Mouse (Mus musculus): ENCODE measurements around the gene Adamtsl5.

Adamtsl5 gene

GRCm38 (mm10) chr10:80315315-80315714, 32.9 kb downstream of the Adamtsl5 start:
- no peak for DNase-seq

- DNase-seq: no peak
These were observed 33.7 kb downstream of the Adamtsl5 start for GRCm38 (mm10) chr10:80314494-80315001.

DNA sequence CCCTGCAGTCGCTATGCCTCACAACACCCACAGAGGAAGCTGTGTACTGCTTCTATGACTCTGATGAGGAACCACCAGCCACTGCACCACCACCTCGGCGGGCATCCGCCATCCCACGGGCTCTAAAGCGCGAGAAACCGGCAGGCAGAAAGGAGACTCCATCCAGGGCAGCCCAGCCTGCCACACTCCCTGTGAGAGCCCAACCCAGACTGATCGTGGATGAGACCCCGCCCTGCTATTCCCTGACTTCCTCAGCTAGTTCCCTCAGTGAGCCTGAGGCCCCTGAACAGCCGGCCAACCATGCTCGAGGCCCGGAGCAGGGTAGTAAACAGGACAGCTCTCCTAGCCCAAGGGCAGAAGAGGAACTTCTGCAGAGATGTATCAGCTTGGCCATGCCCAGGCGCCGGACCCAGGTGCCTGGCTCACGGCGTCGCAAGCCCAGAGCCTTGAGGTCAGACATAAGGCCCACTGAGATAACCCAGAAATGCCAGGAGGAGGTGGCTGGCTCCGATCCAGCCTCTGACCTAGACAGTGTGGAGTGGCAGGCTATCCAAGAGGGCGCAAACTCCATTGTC, 34.5 kb downstream of the Adamtsl5 start:
- DNase-seq: no peak

- DNase-seq: no peak
These were observed 35.4 kb downstream of the Adamtsl5 start for GRCm38 (mm10) chr10:80312586-80313504.

DNA sequence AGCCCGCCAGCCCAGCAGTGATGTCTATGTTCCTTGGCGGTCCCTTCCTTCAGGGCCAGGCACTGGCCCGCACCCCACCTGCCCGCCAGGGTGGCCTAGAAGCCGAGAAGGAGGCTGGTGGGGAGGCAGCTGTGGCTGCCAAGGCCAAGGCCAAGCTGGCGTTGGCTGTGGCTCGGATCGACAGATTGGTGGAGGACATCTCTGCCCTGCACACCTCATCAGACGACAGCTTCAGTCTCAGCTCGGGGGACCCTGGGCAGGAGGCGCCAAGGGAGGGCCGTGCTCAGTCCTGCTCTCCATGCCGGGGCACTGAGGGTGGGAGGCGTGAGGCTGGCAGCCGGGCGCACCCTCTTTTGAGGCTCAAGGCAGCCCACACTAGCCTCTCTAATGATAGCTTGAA, 36.7 kb downstream of the Adamtsl5 start:
- DNase-seq: no peak

DNA sequence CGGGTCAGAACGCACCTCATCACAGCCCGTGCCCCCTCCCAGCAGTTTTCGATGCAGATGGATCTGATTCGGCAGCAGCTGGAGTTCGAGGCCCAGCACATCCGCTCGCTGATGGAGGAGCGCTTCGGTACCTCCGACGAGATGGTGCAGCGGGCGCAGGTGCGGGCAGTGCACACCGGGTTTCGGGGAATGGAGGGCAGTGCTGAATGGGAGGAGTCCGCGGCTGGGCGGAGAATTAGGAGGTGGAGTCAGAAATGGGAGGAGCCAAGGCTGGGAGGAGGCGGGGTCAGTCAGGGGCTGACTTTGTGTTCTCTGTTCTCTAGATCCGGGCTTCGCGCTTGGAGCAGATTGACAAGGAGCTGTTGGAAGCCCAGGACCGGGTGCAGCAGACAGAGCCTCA, 43.4 kb downstream of the Adamtsl5 start:
- peak; percentile 56 for DNase-seq

DNA sequence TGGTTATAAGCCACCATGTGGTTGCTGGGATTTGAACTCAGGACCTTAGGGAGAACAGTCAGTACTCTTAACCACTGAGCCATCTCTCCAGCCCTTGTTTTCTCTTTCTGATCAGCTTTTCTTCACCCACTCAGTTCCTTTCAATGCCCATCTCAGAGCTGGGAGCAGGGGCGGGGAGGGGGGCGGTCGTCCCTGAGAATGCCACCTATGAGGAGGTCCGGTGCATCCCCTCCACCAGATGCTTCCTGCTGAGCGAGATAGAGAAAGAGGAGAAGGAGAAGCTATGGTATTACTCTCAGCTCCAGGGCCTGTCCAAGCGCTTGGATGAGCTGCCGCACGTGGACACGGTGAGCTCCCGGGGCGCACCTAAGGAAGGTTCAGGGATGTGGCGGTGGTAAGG, 43.8 kb downstream of the Adamtsl5 start:
- no peak for DNase-seq

- peak; percentile 93 for DNase-seq
These were observed 45.7 kb downstream of the Adamtsl5 start for GRCm38 (mm10) chr10:80302471-80302881.

DNA sequence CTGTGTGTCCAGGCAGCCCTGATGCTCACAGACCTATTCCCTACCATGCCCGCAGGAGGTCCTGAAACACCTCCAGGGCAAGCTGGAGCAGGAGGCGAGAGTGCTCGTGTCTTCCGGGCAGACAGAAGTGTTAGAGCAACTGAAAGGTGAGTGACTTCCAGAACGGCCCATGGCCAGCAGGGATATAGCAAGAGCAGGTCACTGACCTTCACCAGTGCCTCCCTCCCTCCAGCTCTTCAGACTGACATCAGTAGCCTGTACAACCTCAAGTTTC, 46.2 kb downstream of the Adamtsl5 start:
- DNase-seq: no peak

DNA sequence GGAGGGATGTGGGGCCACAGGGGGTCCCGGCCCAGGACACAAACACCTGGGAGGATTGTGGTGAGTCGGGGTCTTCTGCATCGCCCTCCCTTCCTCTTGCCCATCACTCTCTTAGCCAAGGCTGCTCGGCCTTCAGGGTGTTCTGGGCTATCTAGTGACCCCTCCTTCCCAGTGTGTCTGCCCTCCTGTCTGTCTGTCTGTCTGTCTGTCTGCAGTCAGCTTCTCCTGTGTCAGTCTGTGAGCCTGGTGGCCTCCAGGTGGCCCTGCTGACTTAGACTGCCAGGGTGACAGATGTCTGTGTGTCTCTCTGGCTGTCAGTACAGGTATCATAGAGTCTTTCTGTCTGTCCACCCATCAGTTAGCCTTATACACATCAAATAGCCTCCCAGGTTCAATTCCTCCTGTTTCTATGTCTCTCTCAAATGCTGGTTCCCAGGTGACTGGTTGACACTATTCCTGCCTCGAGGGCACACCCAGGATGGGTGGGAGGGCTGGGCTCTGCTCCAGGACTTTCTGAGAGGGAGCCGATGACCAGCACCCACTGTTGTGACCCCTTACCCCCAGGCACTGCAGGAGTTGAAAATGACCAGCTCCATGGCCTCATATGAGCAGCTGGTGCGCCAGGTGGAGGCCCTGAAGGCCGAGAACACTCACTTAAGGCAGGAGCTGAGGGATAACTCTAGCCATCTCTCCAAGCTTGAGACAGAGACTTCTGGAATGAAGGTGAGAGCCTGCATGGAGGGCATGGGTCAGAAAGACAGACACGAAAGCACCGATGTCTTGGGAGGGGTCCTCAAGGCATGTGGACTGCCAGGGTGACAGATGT, 46.7 kb downstream of the Adamtsl5 start:
- DNase-seq: no peak

DNA sequence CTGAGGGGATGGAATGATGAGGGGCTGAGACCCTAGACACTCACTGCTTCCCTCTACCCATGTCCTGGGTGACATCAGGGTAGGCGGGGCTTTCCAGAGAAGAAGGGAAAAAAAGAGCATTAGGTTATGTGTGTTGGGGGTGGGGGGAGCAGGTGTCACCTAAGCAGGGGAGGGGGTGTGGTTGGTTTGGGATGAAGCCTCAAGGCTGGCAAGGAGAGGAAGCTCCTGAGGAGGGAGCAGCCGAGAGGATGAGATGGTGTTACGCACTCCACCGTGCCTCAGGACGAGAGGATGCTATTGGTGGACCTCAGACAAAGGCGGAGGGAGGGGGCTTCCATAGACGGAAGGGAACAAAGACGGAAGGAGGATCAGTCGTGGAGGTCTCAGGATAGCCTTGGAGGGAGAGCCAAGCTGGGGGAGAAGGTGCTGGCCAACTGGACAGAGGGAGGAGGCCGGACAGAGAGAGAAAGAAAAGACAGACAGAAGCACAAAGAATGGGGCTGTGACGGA, 47.5 kb downstream of the Adamtsl5 start:
- no peak for DNase-seq

DNA sequence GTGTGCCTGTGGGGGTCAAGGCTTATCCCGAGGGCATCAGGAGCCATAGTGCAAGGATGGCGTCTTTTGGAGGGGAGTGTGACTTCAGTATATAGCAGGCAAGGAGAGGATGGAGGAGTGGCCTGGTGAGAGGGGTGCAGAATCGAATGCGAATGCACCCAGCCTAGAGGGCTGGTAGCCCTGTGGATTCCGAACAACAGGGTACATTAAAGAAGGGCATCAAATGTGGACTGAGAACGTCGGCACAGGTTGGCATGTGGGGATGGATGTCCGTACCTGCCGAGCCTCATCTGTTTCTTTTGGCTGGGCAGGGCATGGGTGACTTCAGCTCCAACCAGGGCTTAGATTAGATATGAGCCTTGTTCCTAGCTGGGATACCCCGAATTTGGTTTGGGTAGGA, 48.4 kb downstream of the Adamtsl5 start:
- DNase-seq: no peak

- no peak for DNase-seq
These were observed 48.9 kb downstream of the Adamtsl5 start for GRCm38 (mm10) chr10:80299301-80299700.

DNA sequence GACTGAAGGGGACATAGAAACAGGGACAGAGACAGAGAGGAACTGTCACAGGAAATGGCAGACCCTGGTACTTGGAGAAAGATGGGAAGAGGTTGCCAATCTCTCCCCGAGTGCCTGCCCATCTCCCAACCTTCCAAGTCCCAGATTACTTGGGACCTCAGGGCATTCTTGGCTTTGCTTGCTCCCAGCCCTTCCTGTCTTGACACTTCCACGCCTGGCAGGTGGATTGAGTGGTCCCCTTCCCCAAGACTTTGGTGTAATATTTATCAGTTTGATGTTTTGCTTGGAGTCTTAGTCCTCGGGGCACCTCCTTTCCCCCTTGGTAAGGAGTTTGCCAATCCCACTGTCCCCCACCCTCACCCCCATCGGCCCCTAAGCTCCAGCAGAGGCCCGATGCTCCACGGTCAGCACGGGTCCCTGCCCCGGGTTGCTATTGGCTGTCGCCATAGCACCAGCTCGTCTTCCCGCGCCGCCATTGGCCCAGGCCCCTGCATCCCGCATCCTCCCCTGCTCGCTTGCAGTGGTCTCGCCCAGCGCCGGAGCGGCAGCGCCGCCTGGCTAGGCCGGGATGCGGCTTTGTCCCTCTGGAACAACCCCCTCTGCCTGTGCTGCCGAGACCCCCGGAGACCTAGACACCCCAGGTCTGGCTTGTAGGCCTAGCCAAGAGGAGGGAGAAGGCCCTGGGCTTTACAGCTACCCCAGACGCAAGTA, 49.5 kb downstream of the Adamtsl5 start:
- DNase-seq: peak; percentile 67

DNA sequence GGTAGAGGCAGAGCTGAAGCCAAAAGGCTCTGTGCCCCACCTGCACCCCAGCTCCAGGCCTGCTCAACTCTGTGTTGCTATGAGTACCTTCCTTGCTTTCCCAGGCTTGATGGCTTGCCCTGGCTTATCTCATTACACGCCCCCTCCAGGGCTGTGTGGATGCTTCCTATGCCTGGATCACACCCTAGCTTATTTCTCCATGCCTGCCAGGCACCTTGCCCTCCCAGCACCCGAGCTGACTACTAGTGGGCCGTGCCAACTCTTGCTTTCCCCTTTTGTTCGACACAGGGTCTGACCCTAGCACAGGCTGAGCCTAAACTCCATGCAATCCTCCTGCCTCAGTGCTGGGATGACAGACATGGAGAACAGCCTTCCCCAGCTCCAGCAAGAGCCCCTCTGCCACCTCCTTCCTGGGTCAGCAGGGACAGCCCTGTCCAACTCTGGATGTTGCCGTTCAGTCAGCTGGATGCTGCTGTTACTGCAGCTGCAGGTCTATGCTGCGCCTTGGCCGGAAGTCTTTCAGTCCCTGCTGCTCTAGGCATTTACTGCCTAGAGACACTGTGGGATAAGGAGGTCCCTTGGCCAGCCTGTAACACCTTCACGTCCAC, 50.6 kb downstream of the Adamtsl5 start:
- DNase-seq: no peak

GRCm38 (mm10) chr10:80296824-80297223, 51.4 kb downstream of the Adamtsl5 start:
- no peak for DNase-seq

DNA sequence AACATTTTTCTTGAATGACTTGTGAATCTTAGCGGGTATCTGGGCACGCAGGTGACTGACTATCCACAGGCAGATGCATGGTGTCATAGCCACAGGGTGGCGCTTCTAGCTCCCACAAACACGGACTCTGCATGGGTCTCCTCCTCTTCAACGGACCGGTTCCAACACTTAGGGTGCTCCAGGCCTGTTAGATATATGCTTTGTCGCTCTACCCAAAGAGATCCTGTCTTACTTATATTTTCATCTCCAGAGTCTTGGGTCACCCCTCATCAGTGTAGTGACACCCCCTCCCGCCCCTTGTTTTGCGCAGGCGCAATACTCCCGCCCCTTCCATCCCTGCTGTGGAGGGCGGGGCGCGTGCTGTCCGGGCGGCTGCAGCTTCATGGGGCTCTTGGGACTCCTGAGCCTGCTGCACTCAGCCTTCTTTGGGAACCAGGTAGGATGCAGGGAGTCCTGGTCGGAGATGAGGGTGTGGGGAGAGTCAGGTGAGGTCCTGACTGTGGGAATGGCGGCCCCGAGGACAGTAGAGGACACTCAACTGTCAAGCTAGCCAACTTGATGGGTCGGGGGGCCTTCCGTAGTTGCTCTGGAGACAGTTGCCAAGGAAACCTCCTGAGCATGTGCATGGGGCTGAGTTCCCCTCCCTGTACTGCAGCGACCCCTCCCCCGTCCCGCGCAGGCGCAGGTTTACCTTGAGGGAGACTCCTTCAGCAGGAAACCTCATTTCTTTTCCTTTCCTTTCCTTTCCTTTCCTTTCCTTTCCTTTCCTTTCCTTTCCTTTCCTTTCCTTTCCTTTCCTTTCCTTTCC, 52.4 kb downstream of the Adamtsl5 start, which contains the start of gene Apc2:
Gene Apc2, plus strand, starts transcription at position 360 of the 808 bp plus-strand sequence.
- DNase-seq: peak; percentile 80

DNA sequence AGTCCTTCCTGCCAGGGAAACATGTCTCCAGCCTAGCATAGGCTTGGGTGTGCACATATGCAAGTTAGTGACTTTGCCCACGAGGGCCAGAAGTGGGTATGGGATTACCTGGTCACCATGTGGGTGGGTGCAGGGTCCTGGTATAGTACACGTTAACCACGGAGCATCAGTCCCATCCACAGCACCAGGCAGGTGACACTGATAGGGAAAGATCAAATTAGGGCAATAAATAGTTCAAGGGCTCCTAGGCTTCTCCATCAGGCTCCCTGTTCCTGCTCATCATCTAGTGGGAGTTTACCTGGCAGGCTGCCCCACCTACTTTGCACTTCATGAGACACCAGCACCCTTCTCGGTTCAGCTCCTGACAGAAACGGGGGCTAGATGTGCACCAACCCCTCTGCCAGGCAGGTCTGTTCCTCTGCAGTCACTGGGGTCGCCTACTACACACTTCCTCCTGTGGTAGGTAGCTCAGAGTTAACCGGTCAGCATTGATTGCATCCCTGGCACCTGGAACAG, 53.4 kb downstream of the Adamtsl5 start:
- DNase-seq: no peak

DNA sequence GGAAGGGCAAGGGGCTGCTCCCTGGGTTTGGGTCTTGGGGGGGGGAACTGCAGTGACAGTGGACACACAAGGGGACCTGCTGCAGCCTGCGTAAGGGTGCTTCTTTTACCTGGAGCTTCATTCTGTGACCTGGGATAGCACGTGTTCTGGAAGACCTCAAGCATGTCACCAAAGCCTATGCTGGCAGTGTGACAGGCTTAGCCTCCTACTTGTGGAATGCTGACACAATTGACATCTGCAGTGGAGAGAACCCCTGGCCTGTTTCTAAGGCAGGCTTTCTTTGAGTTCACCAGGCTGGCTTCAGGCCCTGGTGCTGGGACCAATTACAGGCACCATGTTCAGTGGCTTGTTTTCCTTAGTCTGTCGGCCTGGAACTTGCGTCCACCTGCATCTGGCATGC, 53.9 kb downstream of the Adamtsl5 start:
- no peak for DNase-seq

GRCm38 (mm10) chr10:80293325-80293724, 54.9 kb downstream of the Adamtsl5 start:
- DNase-seq: no peak

Measured in lung, postnatal 10 days (tissue).